Mouse (Mus musculus): Measurements from ENCODE around the gene Gm5416. TPM values are rescaled to one million over a fixed set of nuclear protein-coding genes. Genes with fewer than 3 reads are reported as not detected.
"Not testable (repeated sequence)": the region's sequence is repeated elsewhere in the genome, so short reads cannot be mapped to it uniquely, and the experiment has no call there.

The Gm5416 gene
- not detected for total RNA-seq (2021)
- long read RNA-seq, experiment 1, result 0 reads
- long read RNA-seq, experiment 2, result 0 reads

DNA sequence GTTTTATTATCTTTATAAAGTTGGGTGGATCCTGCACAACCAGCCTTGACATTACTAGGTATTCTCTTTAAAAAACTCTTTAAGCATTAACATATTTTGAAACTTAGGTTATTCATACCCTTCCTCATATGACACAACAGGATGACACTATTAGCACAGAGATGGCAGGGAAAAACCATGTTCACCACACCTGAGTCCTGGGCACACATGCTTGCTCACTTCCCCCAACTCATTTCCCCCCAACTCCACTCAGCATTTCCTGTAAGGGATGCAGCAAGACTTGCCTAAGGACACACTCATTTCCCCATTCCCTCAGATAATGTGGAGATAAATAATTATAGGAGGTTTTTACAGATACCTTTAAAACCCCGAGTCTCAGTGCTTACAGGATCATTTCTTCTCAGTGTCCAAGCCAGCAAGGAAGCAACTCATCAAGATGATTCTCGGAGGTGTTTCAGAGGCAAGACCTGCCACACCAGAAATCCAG, at the start of gene Gm5416:
Gene Gm5416, plus strand, starts transcription at position 437 of the 487 bp plus-strand sequence.
- DNase-seq, result no peak

DNA sequence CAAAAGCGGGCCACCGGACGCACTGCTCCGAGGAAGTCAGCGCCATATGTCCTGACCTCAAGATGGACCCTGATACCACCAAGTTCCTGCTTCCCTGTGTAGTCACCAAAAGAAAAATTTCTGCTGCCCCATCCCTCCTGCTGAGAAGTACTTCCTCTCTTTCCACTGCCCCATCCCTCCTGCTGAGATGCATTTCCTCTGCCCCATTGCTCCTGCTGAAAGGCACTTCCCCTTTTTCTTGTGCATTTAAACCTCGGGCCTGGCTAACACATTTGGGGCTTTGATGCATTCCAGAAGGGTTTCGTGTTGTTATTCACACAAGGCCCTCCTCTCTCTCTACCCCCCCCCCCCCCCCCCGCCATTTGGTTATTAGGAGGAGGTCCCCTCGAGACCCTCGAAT, 42.4 kb upstream of the Gm5416 start:
- not testable (repeated sequence) for DNase-seq

GRCm38 (mm10) chr16:36176108-36176507, 34.1 kb upstream of the Gm5416 start:
- no peak for DNase-seq

DNA sequence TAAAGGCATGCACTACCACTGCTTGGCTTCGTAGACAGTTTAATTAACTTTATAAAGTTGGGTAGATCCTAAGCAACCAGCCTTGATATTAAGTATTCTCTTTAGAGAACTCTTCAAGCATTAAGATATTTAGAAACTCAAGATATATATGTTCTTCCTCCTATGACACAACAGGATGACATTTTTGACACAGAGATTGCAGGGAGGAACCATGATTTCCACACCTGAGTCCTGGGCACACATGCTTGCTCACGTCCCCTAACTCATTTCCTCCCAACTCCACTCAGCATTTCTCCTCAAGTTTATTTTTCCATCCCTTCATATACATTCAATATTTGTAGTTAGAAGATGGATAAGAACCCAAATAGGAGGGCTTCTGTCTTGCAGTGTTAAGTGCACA, 30.3 kb upstream of the Gm5416 start:
- DNase-seq, result no peak

DNA sequence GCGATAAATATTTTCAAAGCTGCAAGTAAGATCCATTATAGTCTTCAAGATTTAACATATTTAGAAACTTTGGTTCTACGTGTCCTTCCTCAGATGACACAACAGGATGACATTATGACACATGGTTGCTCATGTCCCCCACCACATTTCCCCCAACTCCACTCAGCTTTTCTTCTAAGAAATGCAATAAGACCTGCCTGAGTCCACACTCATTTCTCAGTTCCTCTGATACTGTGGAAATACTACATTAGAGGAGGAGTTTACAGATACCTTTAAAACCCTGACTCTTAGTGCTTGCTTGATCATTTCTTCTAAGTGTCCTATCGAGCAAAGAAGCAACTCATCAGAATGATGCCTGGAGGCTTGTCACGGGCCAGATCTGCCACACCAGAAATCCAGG, 26.3 kb upstream of the Gm5416 start, which contains the start of gene Gm5483:
Gene Gm5483, plus strand, starts transcription at position 301 of the 400 bp plus-strand sequence.
- DNase-seq, result not testable (repeated sequence)

- no peak for DNase-seq
These were observed 11.0 kb upstream of the Gm5416 start for GRCm38 (mm10) chr16:36199226-36199625.

DNA sequence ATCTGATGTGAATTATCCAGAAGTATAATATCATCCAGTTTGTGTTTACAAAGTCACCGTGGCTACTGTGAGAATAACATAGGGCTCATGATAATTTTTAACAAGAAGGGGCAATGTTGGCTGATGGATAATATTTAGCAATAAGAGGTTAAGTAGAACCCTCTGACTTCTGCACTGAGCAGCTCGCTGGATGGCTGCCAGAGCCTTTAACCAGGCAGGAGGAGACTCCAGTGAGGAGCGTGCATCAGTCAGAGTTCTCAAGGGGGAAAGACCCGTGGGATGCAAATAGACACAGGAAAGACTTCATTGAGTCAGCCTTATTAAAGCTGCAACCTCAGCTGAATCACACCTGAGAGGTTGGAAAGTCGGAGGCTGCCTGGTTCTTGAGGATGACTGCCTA, 6.4 kb upstream of the Gm5416 start:
- DNase-seq, result peak; percentile 4

DNA sequence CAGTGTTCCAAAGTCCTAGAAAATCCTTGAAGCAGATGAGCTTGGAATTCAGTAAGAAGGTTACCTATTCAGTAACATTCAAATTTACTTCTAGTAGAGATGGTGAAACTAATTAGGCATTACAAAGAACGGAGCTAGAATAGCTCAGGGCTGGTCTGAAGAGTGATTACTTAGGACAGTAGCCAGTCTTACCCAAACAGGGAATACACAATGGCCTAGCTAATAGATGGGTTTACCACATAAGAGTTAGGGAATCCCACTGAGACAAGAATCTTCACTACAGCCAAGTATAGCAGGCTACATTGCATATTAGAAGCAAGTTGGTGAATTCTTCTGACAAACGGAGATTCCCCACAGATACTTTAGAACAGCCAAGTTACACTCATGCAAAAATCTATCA, 4.5 kb upstream of the Gm5416 start:
- DNase-seq, result not testable (repeated sequence)

- not testable (repeated sequence) for DNase-seq
These were observed 11.0 kb downstream of the Gm5416 start, which contains the start of gene 2010005H15Rik for GRCm38 (mm10) chr16:36221168-36221567. TSS of gene 2010005H15Rik (plus strand) at chr16:36221468.

DNA sequence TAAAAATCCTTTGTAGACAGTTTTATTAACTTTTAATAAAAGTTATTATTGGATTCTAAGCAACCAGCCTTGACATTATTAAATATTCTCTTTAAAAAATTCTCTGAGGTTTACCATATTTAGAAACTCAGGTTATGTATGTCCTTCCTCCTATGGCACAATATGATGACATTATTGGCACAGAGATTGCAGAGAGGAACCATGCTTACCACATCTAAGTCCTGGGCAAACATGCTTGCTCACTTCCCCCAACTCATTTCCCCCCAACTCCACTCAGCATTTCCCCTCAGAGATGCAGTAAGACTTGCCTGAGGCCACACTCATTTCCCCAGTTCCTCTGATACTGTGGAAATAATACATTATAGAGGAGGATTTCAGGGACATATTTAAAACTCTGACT, 50.4 kb downstream of the Gm5416 start:
- DNase-seq, result not testable (repeated sequence)

Other genes with a start within 250 kb of the Gm5416 start
- 10 to 100 TPM; 91.4 to 93.6 TPM for gene Kpna1, start 231.7 kb upstream of the Gm5416 start, total RNA-seq (2021)
- 1 to 10 TPM; 3.1 to 4.4 TPM for gene Wdr5b, start 169.2 kb upstream of the Gm5416 start, total RNA-seq (2021)
- 100 to 1,000 TPM; 130 to 134 TPM for gene Fam162a, start 138.8 kb upstream of the Gm5416 start, total RNA-seq (2021)
- gene Ccdc58, start 138.7 kb upstream of the Gm5416 start, total RNA-seq (2021), result 10 to 100 TPM; 36.4 to 42.3 TPM
- gene Csta1, start 79.2 kb upstream of the Gm5416 start, total RNA-seq (2021), result not detected
- gene Stfa2l1, start 53.6 kb upstream of the Gm5416 start, total RNA-seq (2021), result 1 to 10 TPM in 1 of 2 experiments, not detected in 1; 7.2 TPM
- gene Gm5483, start 26.2 kb upstream of the Gm5416 start, total RNA-seq (2021), result 10 to 100 TPM in 1 of 2 experiments, not detected in 1; 11.8 TPM
- gene 2010005H15Rik, start 11.1 kb downstream of the Gm5416 start, total RNA-seq (2021), result 1 to 10 TPM in 1 of 2 experiments, not detected in 1; 1.3 TPM
- gene Stfa1, start 66.5 kb downstream of the Gm5416 start, total RNA-seq (2021), result 10 to 100 TPM in 1 of 2 experiments, not detected in 1; 10.4 TPM
- gene BC117090, start 123.9 kb downstream of the Gm5416 start, total RNA-seq (2021), result not detected
- 10 to 100 TPM in 1 of 2 experiments, not detected in 1; 15.7 TPM for gene BC100530, start 157.3 kb downstream of the Gm5416 start, total RNA-seq (2021)
- 1 to 10 TPM in 1 of 2 experiments, not detected in 1; 6.0 TPM for gene Stfa2, start 198.1 kb downstream of the Gm5416 start, total RNA-seq (2021)
- gene Stfa3, start 245.0 kb downstream of the Gm5416 start, total RNA-seq (2021), result 1 to 10 TPM in 1 of 2 experiments, not detected in 1; 5.9 TPM

Measured in gastrocnemius, postnatal 10 days (tissue).